Mouse (Mus musculus) testis, adult 2 months (tissue): ENCODE measurements around the gene Dazap1.

ENCODE experiments used
- CTCF ChIP-seq: fragments of 200-500 bp; IDR thresholded peaks from 2 replicates; pipeline ENCODE4 v1.5.1; 2012; ENCODE audit warnings: low read depth, mild to moderate bottlenecking, inconsistent platforms, low read length, moderate library complexity; ENCODE audit not compliant: control insufficient read depth, insufficient read depth, insufficient replicate concordance
- POLR2A ChIP-seq: fragments of 200-500 bp; IDR thresholded peaks from 2 replicates; pipeline ENCODE4 v1.6.1; 2012; ENCODE audit warnings: low read depth, mild to moderate bottlenecking, inconsistent platforms, low read length, moderate library complexity; ENCODE audit not compliant: control insufficient read depth

GRCm38 (mm10) chr10:80227877-80228775 is 33.2 kb upstream of the Dazap1 start:
- TF ChIP-seq POLR2A (no peak; the same call in 1 of the 2 replicates), CTCF (no peak)
